Mouse (Mus musculus) ES-E14 (cell line): ENCODE results near the gene Pced1a. TPM values are rescaled to one million over a fixed set of nuclear protein-coding genes. Genes with fewer than 3 reads are reported as not detected.

Experiments used
- DNase-seq: peaks from one replicate; pipeline ENCODE4 v3.0.0-alpha.2; 2013; ENCODE audit warnings: low read depth, low spot score
- H3K27ac ChIP-seq: 2 replicates; pipeline ENCODE4 v1.5.1; 2012; ENCODE audit warnings: low read depth, mild to moderate bottlenecking, low read length, moderate library complexity, mixed read lengths; ENCODE audit not compliant: poor library complexity, insufficient read depth, severe bottlenecking
- H3K36me3 ChIP-seq: 2 replicates; pipeline ENCODE4 v1.6.1; 2012; ENCODE audit warnings: mild to moderate bottlenecking, low read length, moderate library complexity, mixed read lengths; ENCODE audit not compliant: control insufficient read depth, poor library complexity, insufficient read depth, severe bottlenecking
- H3K4me1 ChIP-seq, 2 experiments: fragments of 150-350 bp in 1 of 2; sonication (generic) in 1 of 2; 2 replicates each; pipeline ENCODE4 v1.6.1; 2012; ENCODE audit warnings: low read length in 2 of 2, mild to moderate bottlenecking in 1 of 2, mixed read lengths in 1 of 2; ENCODE audit not compliant: control insufficient read depth in 2 of 2, insufficient read depth in 2 of 2, poor library complexity in 1 of 2
- H3K4me3 ChIP-seq, 2 experiments: fragments of 150-350 bp in 1 of 2; sonication (generic) in 1 of 2; 2 replicates each; pipeline ENCODE4 v1.5.1; 2012; ENCODE audit warnings: low read length in 2 of 2, low read depth in 1 of 2, mild to moderate bottlenecking in 1 of 2, mixed read lengths in 1 of 2; ENCODE audit not compliant: insufficient read depth in 1 of 2, poor library complexity in 1 of 2, severe bottlenecking in 1 of 2
- H3K9ac ChIP-seq: 2 replicates; pipeline ENCODE4 v1.6.1; 2012; ENCODE audit warnings: low read depth, mild to moderate bottlenecking, low read length, mixed read lengths; ENCODE audit not compliant: poor library complexity, insufficient read depth, severe bottlenecking
- H3K9me3 ChIP-seq: fragments of 150-350 bp; sonication (generic); 2 replicates; pipeline ENCODE4 v1.6.1; 2012; ENCODE audit warnings: low read depth, mild to moderate bottlenecking, low read length; ENCODE audit not compliant: control insufficient read depth, insufficient read depth
- CHD2 ChIP-seq: IDR thresholded peaks from 2 replicates; pipeline ENCODE4 v1.6.1; 2014; ENCODE audit warnings: mild to moderate bottlenecking, low read depth, low read length, inconsistent platforms
- HCFC1 ChIP-seq: IDR thresholded peaks from 2 replicates; pipeline ENCODE4 v1.6.1; 2012; ENCODE audit warnings: low read length, inconsistent platforms, borderline replicate concordance; ENCODE audit not compliant: insufficient read depth
- MAFK ChIP-seq: IDR thresholded peaks from 2 replicates; pipeline ENCODE4 v1.6.1; 2014; ENCODE audit warnings: mild to moderate bottlenecking, low read depth, low read length, inconsistent platforms; ENCODE audit not compliant: insufficient read depth
- ZC3H11A ChIP-seq: IDR thresholded peaks from 2 replicates; pipeline ENCODE4 v1.6.1; 2012; ENCODE audit warnings: low read depth, mild to moderate bottlenecking, inconsistent platforms, low read length, borderline replicate concordance
- ZNF384 ChIP-seq: IDR thresholded peaks from 2 replicates; pipeline ENCODE4 v1.6.1; 2012; ENCODE audit warnings: low read depth, low read length, inconsistent platforms
- in situ Hi-C, 2 experiments: fragments of 600-800 bp; cut with MboI; formaldehyde crosslinking; loops; one replicate each; pipeline ENCODE4 v1.15.1; 2025; ENCODE audit warnings: low sequenced_read_pairs in 2 of 2, inconsistent platforms in 1 of 2; ENCODE audit not compliant: unreplicated experiment in 2 of 2
- total RNA-seq: library from RNA; depleted of rRNA; stranded (reverse); fragments of 300-350 nt; gene quantifications from 2 replicates; pipeline ENCODE4 v1.2.3, GENCODE M21; 2012

The Pced1a gene
- total RNA-seq, 1 experiment = 13.1 TPM

GRCm38 (mm10) chr2:130400046-130400445 lies 24.5 kb downstream of the Pced1a start:
- Histone ChIP-seq H3K9me3 (no peaks in the 10 kb centered on the region), H3K4me3 (no peak overlapping the region), H3K9ac (no peak overlapping the region), H3K27ac (no peak overlapping the region), H3K36me3 (no peaks in the 10 kb centered on the region), H3K4me1 (peaks cover 3 to 8% of the 10 kb centered on the region in 2 experiments; a peak in 3 of 4 replicates)
- DNase-seq = no peak
- TF ChIP-seq ZNF384 (no peak), HCFC1 (no peak), ZC3H11A (no peak), MAFK (no peak), CHD2 (no peak)
- in situ Hi-C loops = no loop called here

DNA sequence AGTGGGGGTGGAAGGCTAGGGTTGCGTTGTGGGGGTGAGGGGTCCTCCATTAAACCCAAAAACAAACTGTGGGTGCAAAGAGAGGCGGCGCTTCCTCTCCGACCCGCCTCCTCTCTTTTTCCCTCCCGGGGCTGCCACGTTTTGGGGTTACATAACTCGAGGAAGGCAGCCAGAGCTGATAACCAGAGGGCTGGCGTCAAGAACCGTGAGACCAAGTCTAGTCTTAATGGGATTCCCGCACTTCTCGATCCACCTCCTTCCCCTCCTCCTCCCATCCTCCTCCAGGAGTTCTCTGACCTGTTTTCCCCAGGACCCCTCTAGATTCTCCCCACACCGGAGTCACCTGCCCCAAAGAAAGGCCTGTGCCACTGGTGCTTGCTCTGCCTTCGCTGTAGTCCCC lies 26.4 kb downstream of the Pced1a start:
- H3K9me3 ChIP-seq = no peaks in the 10 kb centered on the region
- TF ChIP-seq CHD2 = no peak
- TF ChIP-seq ZNF384 = no peak
- TF ChIP-seq ZC3H11A = no peak
- no peak for TF ChIP-seq HCFC1
- TF ChIP-seq MAFK = no peak
- no peak for DNase-seq
- H3K27ac ChIP-seq = no peak overlapping the region
- H3K4me3 ChIP-seq = peak overlapping the region; percentile 51 to 75; a peak in 3 of 4 replicates
- H3K4me1 ChIP-seq = peaks cover 3 to 8% of the 10 kb centered on the region in 2 experiments; a peak in 3 of 4 replicates
- peak overlapping the region; percentile 44; the same call in 1 of the 2 replicates for H3K9ac ChIP-seq
- in situ Hi-C loops = no loop called here
- H3K36me3 ChIP-seq = peaks cover 9% of the 10 kb centered on the region

- Histone ChIP-seq H3K4me3 (peak within 1 kb of the TSS; percentile 75 to 90), H3K36me3 (peaks cover 9% of the 10 kb centered on the region), H3K4me1 (peaks cover 3 to 8% of the 10 kb centered on the region in 2 experiments; a peak in 3 of 4 replicates), H3K27ac (no peak within 1 kb of the TSS), H3K9me3 (no peaks in the 10 kb centered on the region), H3K9ac (peak within 1 kb of the TSS; percentile 71)
- no peak for TF ChIP-seq HCFC1
- TF ChIP-seq MAFK = peak; percentile 95
- in situ Hi-C loops = no loop called here
- peak; percentile 31 for DNase-seq
Observed at GRCm38 (mm10) chr2:130397186-130397985, 27.1 kb downstream of the Pced1a start, which contains the start of gene Cpxm1. TSS of gene Cpxm1 (minus strand) at chr2:130397574.

DNA sequence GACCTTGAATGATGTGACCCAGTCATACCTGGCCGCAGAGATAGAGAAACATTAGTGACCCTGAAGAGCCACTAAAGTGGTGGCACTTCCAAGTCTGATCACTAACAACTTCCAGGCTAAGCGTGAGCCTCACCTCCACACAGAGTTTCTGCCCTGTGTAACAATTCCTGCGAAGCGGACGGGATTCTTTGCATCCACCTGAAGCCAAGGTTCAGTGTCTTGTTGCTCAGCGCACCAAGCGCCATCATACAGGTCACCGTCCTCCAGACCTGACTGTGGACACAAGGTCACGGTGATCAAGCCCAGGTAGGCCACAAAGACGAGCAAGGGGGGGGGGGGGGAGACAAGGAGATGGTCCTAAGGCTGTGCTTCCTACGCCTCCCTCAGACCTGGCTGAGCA lies 28.8 kb downstream of the Pced1a start:
- H3K4me3 ChIP-seq = no peak overlapping the region

More for the DNA sequence above, 28.8 kb downstream of the Pced1a start:
- peaks cover 9% of the 10 kb centered on the region for H3K36me3 ChIP-seq
- DNase-seq = no peak
- no peak overlapping the region for H3K9ac ChIP-seq
- no peaks in the 10 kb centered on the region for H3K9me3 ChIP-seq
- in situ Hi-C loops = no loop called here
- peaks cover 3 to 7% of the 10 kb centered on the region in 2 experiments; a peak in 3 of 4 replicates for H3K4me1 ChIP-seq
- no peak for TF ChIP-seq HCFC1
- TF ChIP-seq ZNF384 = no peak
- TF ChIP-seq ZC3H11A = no peak
- TF ChIP-seq CHD2 = no peak
- no peak for TF ChIP-seq MAFK
- H3K27ac ChIP-seq = no peak overlapping the region
